Mouse (Mus musculus): ENCODE data around the gene Tlnrd1.

Gene Tlnrd1

GRCm38 (mm10) chr7:83884921-83885532, 922 bp upstream of the Tlnrd1 start:
- no peak for DNase-seq (ENCODE audit: low spot score in 2 of 2)

DNA sequence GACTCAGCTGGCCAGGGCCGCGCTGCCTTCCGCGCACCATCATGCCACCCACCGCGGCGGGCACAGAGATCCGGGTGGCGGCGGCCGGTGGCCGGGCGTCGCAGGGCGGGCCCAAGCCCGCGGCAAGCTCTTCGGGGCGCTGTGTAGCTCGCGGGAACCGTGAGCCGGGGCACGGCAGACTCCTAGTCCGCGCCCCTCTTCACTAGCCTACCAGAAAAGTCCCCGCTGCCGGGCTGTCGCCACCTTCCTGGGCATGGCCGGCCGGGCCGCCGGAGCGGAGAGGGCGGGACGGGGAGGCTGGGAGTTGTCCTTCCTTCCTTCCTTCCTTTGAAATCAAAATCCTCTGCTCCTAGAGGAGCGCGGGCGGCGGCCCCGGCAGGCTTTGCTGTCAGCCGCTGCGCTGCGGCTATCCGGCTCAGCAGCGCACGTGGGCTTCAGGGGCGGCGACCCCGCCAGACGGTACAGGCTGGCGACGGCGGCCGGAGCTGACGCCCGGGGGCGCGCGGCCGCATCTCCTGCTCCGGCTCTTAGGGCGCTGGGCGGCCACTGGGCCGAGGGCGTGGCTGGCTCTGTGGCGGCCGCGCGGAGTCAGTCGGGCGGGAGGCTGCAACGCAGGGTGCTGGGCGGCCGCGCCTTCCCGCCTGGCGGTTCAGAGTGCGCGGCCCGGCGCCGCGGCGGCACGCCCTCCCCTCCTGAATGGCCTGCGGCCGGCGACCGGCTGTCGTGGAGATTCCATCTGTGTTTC, 657 bp downstream of the Tlnrd1 start:
- DNase-seq (ENCODE audit: low spot score in 2 of 2) = peak; percentile 69 to 71

- DNase-seq (ENCODE audit: low spot score in 2 of 2) = peak; percentile 59 to 69
Observed at GRCm38 (mm10) chr7:83882633-83883275, 1.4 kb downstream of the Tlnrd1 start.

- DNase-seq (ENCODE audit: low spot score in 2 of 2) = peak; percentile 44 to 48
Observed at GRCm38 (mm10) chr7:83882150-83882632, 1.9 kb downstream of the Tlnrd1 start.

DNA sequence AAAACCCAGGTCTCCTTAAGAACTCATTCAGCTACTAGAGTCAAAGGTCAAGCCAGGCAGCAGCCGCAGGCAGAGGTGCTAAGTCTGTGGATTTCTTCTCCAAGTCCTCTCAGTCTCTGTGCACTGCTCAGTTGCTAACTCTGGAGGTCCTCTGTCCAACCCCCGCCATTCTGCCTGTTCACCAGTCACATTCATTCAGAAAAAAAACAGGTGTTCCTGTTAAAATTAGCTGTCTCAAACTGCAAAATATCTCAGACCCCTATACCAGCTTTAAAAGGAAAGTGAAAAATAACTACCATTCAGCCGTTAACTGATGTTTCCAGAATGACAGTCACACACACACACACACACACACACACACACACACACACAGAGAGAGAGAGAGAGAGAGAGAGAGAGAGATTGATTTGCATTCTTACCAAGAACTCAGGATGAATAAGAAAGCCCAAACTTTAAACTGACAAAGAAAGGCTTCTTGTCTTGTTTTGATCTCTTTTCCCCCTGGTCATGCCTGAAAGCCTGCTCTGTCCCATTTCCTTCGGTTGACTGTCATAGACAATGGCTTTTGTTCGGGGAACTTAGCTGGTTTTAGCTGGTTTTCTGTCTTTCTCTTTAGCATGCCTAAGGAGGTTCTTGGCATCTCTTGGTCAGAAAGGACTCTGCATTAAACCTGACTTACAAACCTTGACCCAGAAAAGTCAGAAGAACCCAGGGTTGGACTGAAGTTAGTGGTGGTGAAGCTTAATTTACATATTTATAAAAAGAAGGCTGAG, 5.2 kb downstream of the Tlnrd1 start:
- DNase-seq (ENCODE audit: low spot score in 2 of 2) = peak in 1 of 2 experiments; percentile 43

DNA sequence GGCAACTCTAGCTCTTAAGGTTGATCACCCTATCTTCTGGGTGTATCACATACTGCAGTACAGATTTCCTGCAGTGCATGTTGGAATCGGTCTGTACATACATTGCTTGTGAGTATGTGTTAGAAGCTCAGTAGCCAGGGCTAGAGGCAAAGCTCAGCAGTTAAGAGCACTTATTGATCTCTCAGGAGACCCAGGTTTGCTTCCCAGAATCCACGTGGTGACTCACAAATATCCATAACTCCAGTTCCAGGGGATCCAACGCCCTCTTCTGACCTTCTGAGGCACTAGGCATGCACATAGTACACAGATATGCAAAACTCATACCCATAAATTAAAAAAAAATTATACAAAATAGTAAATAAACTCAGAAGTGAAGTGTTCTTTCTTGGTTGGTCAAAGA, 7.0 kb downstream of the Tlnrd1 start:
- no peak for DNase-seq (ENCODE audit: low spot score in 2 of 2)

DNA sequence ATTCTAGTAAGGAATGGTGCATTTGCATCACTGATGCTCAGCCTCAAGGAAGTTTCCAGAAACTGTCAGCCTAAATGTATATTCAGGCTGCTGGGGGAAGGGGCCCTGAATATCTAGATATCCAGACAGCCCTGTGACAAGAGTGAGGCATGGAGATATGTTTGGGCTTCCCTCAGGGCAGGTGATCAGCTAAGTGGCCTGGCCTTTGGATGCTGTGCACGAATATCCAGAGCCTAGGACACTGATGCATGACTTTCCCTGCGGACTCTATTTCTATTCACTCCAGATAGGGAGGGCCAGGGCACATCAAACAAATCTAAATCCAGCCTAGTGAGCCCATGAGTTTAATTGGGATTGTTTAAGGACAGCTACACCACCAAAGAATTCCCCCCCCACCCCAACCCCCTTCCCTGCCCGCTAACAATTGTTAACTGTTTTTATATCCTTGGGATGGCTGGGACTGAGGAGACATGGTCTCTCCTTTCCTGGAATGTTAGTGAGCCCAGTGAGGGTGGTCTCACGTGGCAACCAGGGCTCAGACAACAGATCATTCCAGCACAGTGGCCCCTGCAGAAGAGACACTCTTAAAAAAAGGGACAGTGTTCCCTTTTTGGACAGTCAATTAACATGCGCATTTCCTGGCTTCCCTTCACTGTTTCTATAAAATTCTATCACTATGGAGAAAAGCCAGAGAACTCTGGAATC, 14.1 kb downstream of the Tlnrd1 start:
- no peak for DNase-seq (ENCODE audit: low spot score in 2 of 2)

GRCm38 (mm10) chr7:83868200-83868599, 15.9 kb downstream of the Tlnrd1 start:
- DNase-seq (ENCODE audit: low spot score in 2 of 2) = no peak

DNA sequence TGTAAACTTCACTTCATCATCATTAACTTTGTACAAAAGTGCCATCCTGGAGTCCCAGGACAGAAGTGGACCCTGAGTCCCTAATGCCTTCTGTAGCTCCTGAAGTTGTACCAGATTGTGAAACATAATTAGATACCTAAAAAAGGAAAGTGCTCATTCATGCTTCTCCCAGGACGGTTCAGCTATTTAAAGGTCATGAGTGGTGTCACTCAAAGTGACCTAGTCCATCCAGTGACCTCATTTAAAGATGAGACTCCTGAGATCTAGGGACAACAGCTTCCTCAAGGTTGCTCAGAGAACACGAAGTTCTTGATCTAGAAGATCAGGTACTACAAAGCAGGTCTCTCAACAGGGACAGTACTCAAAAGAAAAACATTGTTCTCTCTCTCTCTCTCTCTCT, 20.6 kb downstream of the Tlnrd1 start:
- DNase-seq (ENCODE audit: low spot score in 2 of 2) = no peak

- no peak for DNase-seq (ENCODE audit: low spot score in 2 of 2)
Observed at GRCm38 (mm10) chr7:83859378-83860083, 24.6 kb downstream of the Tlnrd1 start.

DNA sequence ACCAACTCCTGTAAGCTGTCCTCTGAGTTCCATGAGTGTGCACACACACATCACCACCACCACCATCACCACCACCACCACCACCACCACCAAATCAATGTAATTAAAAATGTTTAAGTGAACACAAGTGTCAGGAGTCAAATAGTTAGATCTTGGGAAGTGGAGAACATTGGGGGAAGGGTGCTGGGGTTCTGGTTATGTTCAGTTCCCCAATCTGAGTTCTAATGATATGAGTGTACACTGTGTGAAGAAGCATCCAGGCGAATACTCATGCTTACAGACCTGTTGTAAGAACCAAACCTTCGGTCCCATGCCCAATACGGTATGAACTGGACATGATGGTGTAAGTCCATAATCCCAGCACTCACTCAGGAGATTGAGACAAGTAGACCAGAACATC, 26.2 kb downstream of the Tlnrd1 start:
- no peak for DNase-seq (ENCODE audit: low spot score in 2 of 2)

GRCm38 (mm10) chr7:83857208-83857488, 27.0 kb downstream of the Tlnrd1 start:
- no peak for DNase-seq (ENCODE audit: low spot score in 2 of 2)

DNA sequence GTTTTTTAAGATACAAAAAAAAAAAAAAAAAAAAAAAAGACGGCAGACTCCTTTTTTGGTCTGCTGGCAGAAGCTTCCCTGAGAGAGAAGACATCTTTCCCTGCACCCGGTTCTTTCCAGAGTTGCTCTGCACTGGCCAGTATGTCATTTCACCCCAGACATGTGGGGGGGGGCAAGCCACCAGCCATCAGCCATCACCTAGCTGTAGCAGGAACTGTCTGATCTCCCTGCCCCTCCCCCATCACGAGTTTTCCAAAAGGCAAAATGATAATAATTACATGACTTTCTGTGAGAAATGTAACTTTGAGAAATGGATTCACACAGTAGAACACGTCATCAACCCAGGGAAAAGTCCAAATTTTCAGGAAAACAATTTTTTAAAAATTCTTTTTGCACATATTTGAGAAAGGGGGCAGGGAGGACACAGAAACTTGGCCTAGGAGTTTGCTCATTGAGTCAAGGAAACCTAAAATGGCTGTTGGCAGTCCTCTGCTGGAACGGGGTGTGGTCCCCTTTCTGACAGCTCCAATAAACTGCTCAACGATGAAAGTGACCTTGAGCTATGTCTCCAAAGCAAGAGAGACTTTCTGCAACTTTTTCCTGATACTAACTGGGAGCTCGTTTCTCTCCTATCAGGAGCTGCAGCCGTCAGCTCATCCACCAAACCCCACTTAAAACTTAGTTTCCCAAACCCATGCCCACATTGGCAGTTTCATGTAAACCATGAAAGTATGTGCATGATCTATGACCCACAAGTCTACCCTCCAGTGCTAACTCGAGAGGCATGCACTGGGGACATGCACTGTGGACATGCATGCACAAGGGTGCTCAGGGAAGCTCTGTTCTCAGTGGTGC, 27.5 kb downstream of the Tlnrd1 start:
- no peak for DNase-seq (ENCODE audit: low spot score in 2 of 2)

DNA sequence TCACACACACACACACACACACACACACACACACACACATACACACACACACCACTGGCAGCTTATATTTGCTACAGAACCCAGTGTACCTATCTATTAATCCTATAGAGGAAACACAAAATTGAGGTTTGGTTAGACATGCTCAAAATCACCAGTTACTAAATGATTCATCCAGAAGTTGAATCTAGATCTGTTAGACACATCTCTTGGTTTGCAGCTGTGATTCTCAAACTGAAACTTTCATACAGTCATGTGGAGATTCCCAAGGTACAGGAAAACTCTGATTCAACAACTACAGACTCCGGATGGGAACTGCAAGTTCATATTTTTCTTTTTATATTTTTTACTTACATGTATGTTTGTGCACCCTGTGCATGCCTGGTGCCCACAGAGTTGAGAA, 28.9 kb downstream of the Tlnrd1 start:
- no peak for DNase-seq (ENCODE audit: low spot score in 2 of 2)

GRCm38 (mm10) chr7:83852381-83853380, 31.4 kb downstream of the Tlnrd1 start:
- DNase-seq (ENCODE audit: low spot score in 2 of 2) = peak in 1 of 2 experiments; percentile 41

DNA sequence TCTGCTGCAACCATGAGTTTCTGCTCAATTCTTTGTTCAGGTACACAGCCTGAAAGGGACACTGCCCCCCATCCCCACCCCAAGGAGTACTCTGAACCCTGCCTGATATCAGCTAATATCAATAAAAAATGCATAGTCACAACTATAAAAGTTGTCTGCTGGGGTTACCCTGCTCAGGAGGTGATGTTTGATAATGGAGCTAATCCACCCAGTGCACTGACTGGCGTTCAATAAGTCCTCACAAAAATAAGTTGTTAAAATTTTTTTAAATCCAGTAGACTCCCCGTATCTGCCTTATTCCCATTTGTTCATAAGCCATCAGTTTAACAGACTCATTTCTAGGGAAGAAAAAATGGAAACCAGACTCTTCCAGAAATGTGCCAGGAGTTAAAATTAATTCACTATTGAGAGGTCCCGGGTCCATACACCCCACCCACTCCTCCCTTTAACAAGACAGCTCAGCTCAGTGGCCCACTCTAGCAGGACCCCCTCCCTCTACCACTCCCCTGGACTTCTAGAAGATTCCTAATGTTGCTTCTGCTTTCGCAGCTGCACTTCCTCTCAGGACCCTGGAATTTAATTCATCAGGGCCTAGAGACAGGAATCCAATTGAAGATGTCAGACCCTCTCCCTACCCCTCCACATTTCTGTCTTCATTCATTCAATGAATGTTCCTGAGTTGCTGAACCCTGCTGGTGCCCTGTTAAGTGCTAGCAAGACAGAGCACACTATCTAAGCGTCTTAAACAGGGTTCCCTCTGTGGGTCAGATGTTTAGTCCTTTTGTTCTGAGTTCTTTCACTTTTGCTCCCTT, 32.3 kb downstream of the Tlnrd1 start:
- no peak for DNase-seq (ENCODE audit: low spot score in 2 of 2)

DNA sequence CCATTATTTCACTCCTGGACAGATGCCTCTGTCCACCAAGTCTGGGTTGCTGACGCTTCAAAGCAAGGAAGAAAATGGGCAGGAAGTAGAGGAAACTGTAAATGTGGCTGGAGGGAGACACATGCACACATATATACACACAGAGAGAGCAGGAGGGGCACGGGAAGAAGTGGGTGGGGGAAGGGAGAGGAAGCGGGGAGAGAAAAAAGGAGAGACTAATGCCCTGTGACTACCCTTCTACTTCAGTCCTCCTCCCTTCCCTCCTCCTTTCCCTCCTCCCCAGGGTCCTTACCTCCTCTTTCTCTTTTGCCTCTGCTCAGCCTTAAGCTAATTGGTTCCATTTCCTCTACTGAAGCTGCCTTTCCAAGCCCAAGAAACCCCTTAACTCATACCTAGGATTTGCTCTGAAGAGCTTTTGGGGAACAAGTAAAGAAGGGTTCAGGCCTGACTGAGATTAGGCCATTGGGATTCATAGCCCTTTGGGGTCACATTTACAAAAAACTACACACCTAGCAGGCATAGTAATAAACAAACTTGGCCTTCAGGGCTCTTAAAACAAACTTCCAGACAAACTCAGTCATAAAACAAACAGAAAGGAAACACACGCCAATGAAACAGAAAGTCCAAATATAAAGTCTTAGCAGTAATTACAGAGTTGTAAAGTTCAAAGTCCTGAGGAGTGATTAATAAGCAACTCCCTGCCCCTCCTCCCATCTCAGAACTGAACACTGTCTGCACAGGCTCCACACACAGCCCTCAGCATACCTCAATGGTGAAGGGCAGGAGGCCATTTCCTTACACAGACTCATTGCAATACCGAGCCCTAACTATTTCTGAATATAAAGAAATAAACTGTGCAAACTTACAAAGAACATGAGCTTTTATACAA, 36.7 kb downstream of the Tlnrd1 start:
- DNase-seq (ENCODE audit: low spot score in 2 of 2) = no peak
